Mouse (Mus musculus): ENCODE results near the gene Lrrc75b.

- TF ChIP-seq CTCF (IDR thresholded peaks at IDR 0.05 in 2 of 3, conservative IDR thresholded peaks at IDR 0.05 in 1 of 3; ENCODE audit: control insufficient read depth in 1 of 3, insufficient read depth in 1 of 3, low read depth in 2 of 3, low read length in 3 of 3, poor library complexity in 1 of 3, severe bottlenecking in 1 of 3) (no peak), MYB (IDR thresholded peaks at IDR 0.05; ENCODE audit: low read depth, low read length) (no peak), MAFK (IDR thresholded peaks at IDR 0.05; ENCODE audit: borderline replicate concordance, low read depth, low read length) (no peak), TAL1 (IDR thresholded peaks at IDR 0.05; ENCODE audit: low read length) (no peak), POLR2A (IDR thresholded peaks at IDR 0.05; ENCODE audit: control insufficient read depth in 1 of 2, insufficient read depth in 1 of 2, low read depth in 1 of 2, low read length in 2 of 2, poor library complexity in 1 of 2) (no peak), SMC3 (IDR thresholded peaks at IDR 0.05; ENCODE audit: low read depth, low read length) (no peak), KAT2A (conservative IDR thresholded peaks at IDR 0.05; ENCODE audit: low read depth, low read length) (no peak), JUND (IDR thresholded peaks at IDR 0.05; ENCODE audit: low read depth, low read length) (no peak), ZC3H11A (IDR thresholded peaks at IDR 0.05; ENCODE audit: low read depth, low read length) (no peak), USF1 (IDR thresholded peaks at IDR 0.05; ENCODE audit: low read depth, low read length) (no peak), ZKSCAN1 (IDR thresholded peaks at IDR 0.05; ENCODE audit: low read depth, low read length) (no peak), TBP (IDR thresholded peaks at IDR 0.05; ENCODE audit: low read depth, low read length) (no peak), POLR2AphosphoS2 (IDR thresholded peaks at IDR 0.05; ENCODE audit: low read length) (no peak)
Observed at GRCm38 (mm10) chr10:75568441-75568840, 8.3 kb upstream of the Lrrc75b start.
